Comparison of ENCODE assay signal across 11 mouse cellular contexts in the genomic region with DNA sequence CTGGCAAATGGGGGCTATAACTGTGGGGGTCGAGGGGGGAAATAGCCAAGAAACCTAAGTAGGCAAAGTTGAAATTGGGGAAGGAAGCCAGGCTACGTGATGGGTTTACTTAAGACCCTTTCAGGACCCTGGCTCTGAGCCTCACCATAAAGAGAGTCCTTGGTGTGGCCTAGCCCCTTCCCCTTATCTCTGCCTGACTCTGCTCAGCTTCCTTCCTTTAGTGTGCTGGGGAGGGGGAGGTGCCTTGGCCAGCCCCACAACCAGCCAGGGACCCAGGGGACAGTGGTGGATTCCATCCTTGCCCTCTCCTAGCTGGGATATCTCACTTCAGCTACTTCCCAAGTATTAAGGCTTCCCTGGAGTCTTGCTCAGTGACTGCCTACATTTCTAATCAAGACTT. TPM values are rescaled to one million over a fixed set of nuclear protein-coding genes. Genes with fewer than 3 reads are reported as not detected.
DNase-seq lines count a peak whose midpoint lies in the region; ATAC-seq and TF ChIP-seq lines count a peak whose summit lies in the region.
"Had no signal": no experiment of that assay in that cellular context is flagged by ENCODE, and none has a peak within 500 bp of the region (broad histone marks: within the 10 kb centered on the region; RNA-seq: fewer than 3 reads in every experiment).

No protein-coding gene starts in this region.

- H3K4me3 ChIP-seq in heart, embryonic 11.5 days (ENCODE audit: low read depth, low read length): no peak overlapping the region
- peak overlapping the region; percentile 5 to 35; a peak in 3 of 4 replicates for H3K4me3 ChIP-seq in MEL (ENCODE audit: control insufficient read depth in 1 of 2, insufficient read depth in 1 of 2, low read depth in 2 of 2, low read length in 2 of 2)
- H3K4me3 ChIP-seq in hindbrain, postnatal 0 days (ENCODE audit: low read length): no peak overlapping the region
- H3K4me3 ChIP-seq in myocyte: peak overlapping the region; percentile 57
- H3K4me3 ChIP-seq: lung, embryonic 15.5 days had no signal

- peaks cover 21% of the 10 kb centered on the region for H3K79me2 ChIP-seq in MEL (ENCODE audit: control insufficient read depth, insufficient read depth, low read length, poor library complexity)
- peaks cover 50% of the 10 kb centered on the region for H3K79me2 ChIP-seq in myocyte (ENCODE audit: control insufficient read depth, insufficient read depth)

- TF ChIP-seq RAD21 in MEL (IDR thresholded peaks at IDR 0.05; ENCODE audit: low read depth, low read length): no peak

- intact Hi-C loops in heart, postnatal 36 days (cut with DNase I): no loop called here

- no peak for DNase-seq in heart, postnatal 36 days
- DNase-seq in MEL (ENCODE audit: low read depth, low spot score): peak; percentile 59
- DNase-seq in hindbrain, postnatal 0 days (ENCODE audit: low spot score): no peak
- no peak for DNase-seq in testis, postnatal 14 days (ENCODE audit: low spot score)
- no peak for DNase-seq in natural killer cell, adult 2 months (ENCODE audit: low spot score in 2 of 2)
- no peak for DNase-seq in right cerebral cortex, postnatal 36 days (ENCODE audit: low spot score in 2 of 2)
- DNase-seq: cerebellum, adult 9-10 months; right cerebral cortex, postnatal 14 days had no signal

- no peak for ATAC-seq in heart, embryonic 11.5 days (replicated peaks; ENCODE audit: insufficient number of reproducible peaks, low FRiP score, low TSS enrichment)
- no peak for ATAC-seq in hindbrain, postnatal 0 days

- H3ac ChIP-seq in myocyte (ENCODE audit: control insufficient read depth, insufficient read length): no peak overlapping the region

- no peak for TF ChIP-seq CTCF in MEL (IDR thresholded peaks at IDR 0.05 in 2 of 3, conservative IDR thresholded peaks at IDR 0.05 in 1 of 3; ENCODE audit: control insufficient read depth in 1 of 3, insufficient read depth in 1 of 3, low read depth in 2 of 3, low read length in 3 of 3, poor library complexity in 1 of 3, severe bottlenecking in 1 of 3)
- no peak for TF ChIP-seq CTCF in hindbrain, postnatal 0 days (IDR thresholded peaks at IDR 0.05; ENCODE audit: low read depth)

- peak overlapping the region; percentile 70 for H3K27ac ChIP-seq in heart, embryonic 11.5 days (ENCODE audit: low read depth, low read length)
- H3K27ac ChIP-seq in MEL (ENCODE audit: control insufficient read depth, low read depth, low read length): peak overlapping the region; percentile 90
- H3K27ac ChIP-seq in hindbrain, postnatal 0 days: peak overlapping the region; percentile 96; the same call in 1 of the 2 replicates

- 37% methylated on average over 2 of the region's 2 CpGs for WGBS in heart, embryonic 11.5 days (ENCODE audit: insufficient replicate concordance)
- 52% methylated on average over 2 of the region's 2 CpGs for WGBS in hindbrain, postnatal 0 days

- H3K9ac ChIP-seq in heart, embryonic 11.5 days (ENCODE audit: low read depth, low read length): peak overlapping the region; percentile 46; the same call in 1 of the 2 replicates
- H3K9ac ChIP-seq in MEL (ENCODE audit: control insufficient read depth, low read depth, low read length, poor library complexity, severe bottlenecking): peak overlapping the region; percentile 46
- peak overlapping the region; percentile 88; the same call in 1 of the 2 replicates for H3K9ac ChIP-seq in hindbrain, postnatal 0 days (replicated peaks; ENCODE audit: low read length)
- H3K9ac ChIP-seq: lung, embryonic 15.5 days had no signal

- H3K9me3 ChIP-seq in heart, embryonic 11.5 days (replicated peaks; ENCODE audit: control insufficient read depth, low read length): no peaks in the 10 kb centered on the region
- no peaks in the 10 kb centered on the region for H3K9me3 ChIP-seq in MEL (replicated peaks; ENCODE audit: insufficient read depth, low read length)
- no peaks in the 10 kb centered on the region for H3K9me3 ChIP-seq in hindbrain, postnatal 0 days (ENCODE audit: low read length)
- H3K9me3 ChIP-seq: lung, embryonic 15.5 days had no signal

- H3K4me1 ChIP-seq in heart, embryonic 11.5 days (ENCODE audit: control insufficient read depth, insufficient read depth, low read length): peaks cover 92% of the 10 kb centered on the region
- peaks cover 41 to 72% of the 10 kb centered on the region in 2 experiments for H3K4me1 ChIP-seq in MEL (ENCODE audit: control insufficient read depth in 1 of 2, insufficient read depth in 2 of 2, low read length in 2 of 2)
- peaks cover 69% of the 10 kb centered on the region for H3K4me1 ChIP-seq in hindbrain, postnatal 0 days (ENCODE audit: insufficient read depth, low read length)

- H3K4me2 ChIP-seq in heart, embryonic 11.5 days: peak overlapping the region; percentile 38
- H3K4me2 ChIP-seq in hindbrain, postnatal 0 days (ENCODE audit: low read depth, low read length): peak overlapping the region; percentile 74
- H3K4me2 ChIP-seq in myocyte (ENCODE audit: low read depth): peak overlapping the region; percentile 91

- TF ChIP-seq EP300 in MEL (IDR thresholded peaks at IDR 0.05; ENCODE audit: low read depth in 1 of 2, low read length in 2 of 2): peak; percentile 57 to 62; a peak in 3 of 4 replicates

- H3K36me3 ChIP-seq in heart, embryonic 11.5 days (ENCODE audit: control insufficient read depth, insufficient read depth, low read length): no peaks in the 10 kb centered on the region
- peaks cover 0 to 42% of the 10 kb centered on the region in 2 experiments; a peak in 3 of 4 replicates for H3K36me3 ChIP-seq in MEL (ENCODE audit: control insufficient read depth in 1 of 2, insufficient read depth in 2 of 2, low read length in 2 of 2)
- no peaks in the 10 kb centered on the region for H3K36me3 ChIP-seq in hindbrain, postnatal 0 days (ENCODE audit: insufficient read depth, low read length)
- no peaks in the 10 kb centered on the region for H3K36me3 ChIP-seq in myocyte (ENCODE audit: control insufficient read depth, insufficient read depth)
- H3K36me3 ChIP-seq: lung, embryonic 15.5 days had no signal

- no peaks in the 10 kb centered on the region for H3K27me3 ChIP-seq in heart, embryonic 11.5 days (ENCODE audit: control insufficient read depth, insufficient read depth, low read length)
- no peaks in the 10 kb centered on the region for H3K27me3 ChIP-seq in MEL (ENCODE audit: control insufficient read depth in 1 of 2, insufficient read depth in 2 of 2, low read length in 2 of 2)
- H3K27me3 ChIP-seq in hindbrain, postnatal 0 days (ENCODE audit: insufficient read depth, low read length): no peaks in the 10 kb centered on the region
- H3K27me3 ChIP-seq in myocyte (ENCODE audit: control insufficient read depth, insufficient read depth, insufficient read length): no peaks in the 10 kb centered on the region

- TF ChIP-seq POLR2A in MEL (IDR thresholded peaks at IDR 0.05; ENCODE audit: control insufficient read depth in 1 of 2, insufficient read depth in 1 of 2, low read depth in 1 of 2, low read length in 2 of 2, poor library complexity in 1 of 2) (no peak), myocyte (IDR thresholded peaks at IDR 0.05; ENCODE audit: insufficient read length, low read depth) (no peak)

TF ChIP-seq in MEL, 35 proteins besides CTCF, POLR2A, EP300 and RAD21:
- no peak for TF ChIP-seq UBTF (IDR thresholded peaks at IDR 0.05; ENCODE audit: borderline replicate concordance, insufficient read depth, low read depth, low read length)
- TF ChIP-seq GATA1 (IDR thresholded peaks at IDR 0.05; ENCODE audit: low read depth, low read length): peak; percentile 48; the same call in 1 of the 2 replicates
- TF ChIP-seq TBP (IDR thresholded peaks at IDR 0.05; ENCODE audit: low read depth, low read length): 0 out of 2 replicates have a peak, but pooled peaks have one; percentile 7
- 0 out of 2 replicates have a peak, but pooled peaks have one; percentile 20 for TF ChIP-seq MAX (IDR thresholded peaks at IDR 0.05; ENCODE audit: low read length)
- 0 out of 2 replicates have a peak, but pooled peaks have one; percentile 43 for TF ChIP-seq RCOR1 (IDR thresholded peaks at IDR 0.05; ENCODE audit: low read depth, low read length)
- 0 out of 2 replicates have a peak, but pooled peaks have one; percentile 16 for TF ChIP-seq TAL1 (IDR thresholded peaks at IDR 0.05; ENCODE audit: low read length)
- TF ChIP-seq ETS1 (IDR thresholded peaks at IDR 0.05; ENCODE audit: low read depth, low read length): peak; percentile 41; the same call in 1 of the 2 replicates
- TF ChIP-seq BHLHE40 (IDR thresholded peaks at IDR 0.05; ENCODE audit: borderline replicate concordance, low read depth, low read length): no peak
- TF ChIP-seq NELFE (IDR thresholded peaks at IDR 0.05; ENCODE audit: low read depth, low read length): peak; percentile 27
- peak; percentile 64 for TF ChIP-seq TCF12 (IDR thresholded peaks at IDR 0.05; ENCODE audit: low read depth, low read length)

TF ChIP-seq in myocyte, 11 proteins besides CTCF, POLR2A, EP300 and RAD21:
- no peak for TF ChIP-seq POLR2AphosphoS2 (IDR thresholded peaks at IDR 0.05; ENCODE audit: insufficient read length, low read depth)
- no peak for TF ChIP-seq E2F4 (IDR thresholded peaks at IDR 0.05; ENCODE audit: insufficient read depth)
- no peak for TF ChIP-seq SRF (IDR thresholded peaks at IDR 0.05; ENCODE audit: control insufficient read depth, insufficient read length, low read depth)
- TF ChIP-seq MAX (IDR thresholded peaks at IDR 0.05; ENCODE audit: low read depth): no peak
- TF ChIP-seq REST (IDR thresholded peaks at IDR 0.05; ENCODE audit: insufficient read depth, insufficient read length): no peak
- no peak for TF ChIP-seq MYOG (IDR thresholded peaks at IDR 0.05; ENCODE audit: control insufficient read depth in 1 of 3, insufficient read depth in 1 of 3, insufficient read length in 2 of 3, low read depth in 2 of 3)
- no peak for TF ChIP-seq MYOD1 (IDR thresholded peaks at IDR 0.05; ENCODE audit: control insufficient read depth in 1 of 3, insufficient read length in 2 of 3, low read depth in 2 of 3)
- no peak for TF ChIP-seq CEBPB (IDR thresholded peaks at IDR 0.05; ENCODE audit: insufficient read depth, poor library complexity, severe bottlenecking)
- TF ChIP-seq TCF3 (IDR thresholded peaks at IDR 0.05; ENCODE audit: insufficient read length, low read depth): no peak
- TF ChIP-seq USF1 (IDR thresholded peaks at IDR 0.05; ENCODE audit: low read depth): no peak

RNA-seq across cellular contexts. Expression of a gene that starts 3.4 kb away (rescaled TPM):
- polyA plus RNA-seq in heart, embryonic 11.5 days (2014; fragmentation: Nextera tagmentation; extraction: Ambion mirVana): 3.9 TPM in 2 replicates
- under 1 TPM; 0.92 to 0.95 TPM for total RNA-seq in heart, postnatal 36 days (2021)
- total RNA-seq in MEL (2012; rRNA removed): 4.0 and 7.6 TPM in 2 replicates
- polyA plus RNA-seq in MEL (2012; ENCODE audit: insufficient read depth in 1 of 2, insufficient read length in 2 of 2, low read depth in 1 of 2, low replicate concordance in 2 of 2, missing spikeins in 1 of 2) (10 to 100 TPM in 1 of 2 experiments, not detected in 1; 34.0 TPM), myocyte (2012; fragmentation: generic; extraction: Trizol) (16.8 TPM)
- total RNA-seq in hindbrain, postnatal 0 days (2014; rRNA removed): 144 and 155 TPM in 2 replicates
- polyA plus RNA-seq in hindbrain, postnatal 0 days (2015; fragmentation: Nextera tagmentation; extraction: Ambion mirVana): 22.6 and 26.8 TPM in 2 replicates

Comparison
In these comparisons a context has a peak if more than half of its experiments do, and no peak if none do; other contexts are left out.
1. H3K4me2 ChIP-seq: peak in every context shown above with its lines; median percentile 91 in myocyte; 74 in hindbrain, postnatal 0 days; 38 in heart, embryonic 11.5 days.
2. H3K4me3 ChIP-seq: peak in MEL (2 of 2) and myocyte (single experiment); none in heart, embryonic 11.5 days (single experiment) and hindbrain, postnatal 0 days (single experiment).
3. Peak in every context shown above with its lines, with median percentiles within 50 percentile points of each other: H3K27ac ChIP-seq and H3K9ac ChIP-seq.